Mouse (Mus musculus) lung, embryonic 14.5 days (tissue): Measurements from ENCODE around the gene Frmd8. TPM values are rescaled to one million over a fixed set of nuclear protein-coding genes. Genes with fewer than 3 reads are reported as not detected.

Experiments
- ATAC-seq: fragments of 200-750 bp; cut with Nextera tagmentation; 2 replicates; pipeline ENCODE4 v1.8.0; 2017; ENCODE audit warnings: mild to moderate bottlenecking, moderate TSS enrichment, moderate library complexity; ENCODE audit not compliant: insufficient read depth
- DNase-seq: peaks from one replicate; pipeline ENCODE4 v3.0.0-alpha.2; 2015
- H3K27ac ChIP-seq: fragments of 300-500 bp; sonication (generic); 2 replicates; pipeline ENCODE4 v1.5.1; 2014; ENCODE audit warnings: low read depth, mild to moderate bottlenecking, moderate library complexity
- H3K27me3 ChIP-seq: fragments of 300-500 bp; sonication (generic); 2 replicates; pipeline ENCODE4 v1.6.1; 2014; ENCODE audit warnings: low read length, control low read depth; ENCODE audit not compliant: insufficient read depth
- H3K36me3 ChIP-seq: fragments of 300-500 bp; sonication (generic); 2 replicates; pipeline ENCODE4 v1.6.1; 2014; ENCODE audit warnings: control low read depth; ENCODE audit not compliant: insufficient read depth
- H3K4me1 ChIP-seq: fragments of 300-500 bp; sonication (generic); 2 replicates; pipeline ENCODE4 v1.6.1; 2014; ENCODE audit warnings: antibody characterized with exemption, control low read depth; ENCODE audit not compliant: insufficient read depth
- H3K4me2 ChIP-seq: fragments of 300-500 bp; sonication (generic); 2 replicates; pipeline ENCODE4 v1.6.1; 2014; ENCODE audit warnings: mild to moderate bottlenecking
- H3K4me3 ChIP-seq: fragments of 300-500 bp; sonication (generic); 2 replicates; pipeline ENCODE4 v1.5.1; 2014; ENCODE audit warnings: low read depth, low read length
- H3K9ac ChIP-seq: fragments of 300-500 bp; sonication (generic); 2 replicates; pipeline ENCODE4 v1.6.1; 2014
- H3K9me3 ChIP-seq: fragments of 300-500 bp; sonication (generic); 2 replicates; pipeline ENCODE4 v1.6.1; 2016; ENCODE audit warnings: low read depth, low read length, control low read depth
- CTCF ChIP-seq: IDR thresholded peaks from 2 replicates; pipeline ENCODE4 v1.5.1; 2016; ENCODE audit warnings: antibody characterized with exemption, low read depth
- WGBS: fragments of 180-500 bp; shearing (Covaris S2); extraction: QIAGEN DNeasy Blood & Tissue Kit; methylation state at CpG from one replicate; pipeline ENCODE4 v1.1.7; 2014; 5-methylcytosine and 5-hydroxymethylcytosine counted together
- polyA plus RNA-seq: library from polyadenylated mRNA; unstranded; fragments of >200 nt; fragmentation: Nextera tagmentation; extraction: Ambion mirVana; gene quantifications from 2 replicates; pipeline ENCODE4 v1.2.1, GENCODE M21; 2014

The Frmd8 gene
- polyA plus RNA-seq, 1 experiment from 2014 or later = 42.2 TPM

- WGBS = 23% methylated on average over 11 of the region's 11 CpGs
- Histone ChIP-seq H3K4me2 (peak overlapping the region; percentile 80; the same call in 1 of the 2 replicates), H3K27ac (peak overlapping the region; percentile 40; the same call in 1 of the 2 replicates), H3K36me3 (peaks cover 30% of the 10 kb centered on the region), H3K9me3 (no peaks in the 10 kb centered on the region), H3K27me3 (no peaks in the 10 kb centered on the region), H3K4me3 (no peak overlapping the region), H3K9ac (no peak overlapping the region), H3K4me1 (peaks cover 37% of the 10 kb centered on the region)
- ATAC-seq = peak; percentile 30
- peak; percentile 99 for TF ChIP-seq CTCF
- DNase-seq = peak; percentile 96
Observed at GRCm38 (mm10) chr19:5849843-5850527, 25.1 kb downstream of the Frmd8 start.

DNA sequence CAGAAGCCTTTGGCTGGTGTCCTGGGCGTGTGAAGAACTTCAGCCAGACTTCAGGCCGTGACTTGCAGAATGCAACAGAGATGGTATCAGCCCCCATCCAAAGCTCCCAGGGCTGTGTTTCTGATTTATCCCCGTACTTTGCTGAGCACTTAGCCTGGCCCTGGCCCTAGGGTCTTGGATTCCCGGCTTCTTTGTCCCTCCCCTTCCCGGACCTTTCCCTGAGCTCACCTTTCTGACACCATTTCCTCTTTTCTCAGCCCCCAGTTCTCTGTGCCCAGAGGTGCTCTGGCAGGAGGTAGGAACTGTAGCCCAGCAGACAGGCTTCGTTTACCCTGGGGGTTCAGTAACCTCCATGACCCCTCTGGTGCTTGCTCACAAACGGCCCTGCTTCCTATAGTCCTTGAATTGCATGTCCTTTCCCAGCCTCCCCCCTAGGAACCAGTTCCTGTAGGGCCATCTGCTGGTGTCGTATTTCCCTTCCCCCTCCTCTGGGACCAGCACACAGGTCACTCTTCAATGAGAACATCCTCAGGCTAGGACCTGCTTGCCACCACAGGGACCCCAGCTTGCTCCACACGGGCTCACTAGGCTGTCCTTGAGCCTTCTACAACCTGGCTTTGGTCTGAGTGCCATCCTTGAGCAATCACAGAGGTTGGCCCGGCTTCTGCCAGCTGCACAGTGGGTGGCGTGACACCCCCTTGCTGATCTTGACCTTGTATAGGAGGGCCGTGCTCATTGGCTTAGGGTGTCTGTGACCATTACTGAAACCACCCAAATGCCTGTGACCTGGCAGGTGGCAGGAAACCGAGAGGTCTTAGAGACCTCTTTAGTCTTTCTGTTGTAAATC lies 26.0 kb downstream of the Frmd8 start:
- Histone ChIP-seq H3K36me3 (peaks cover 26% of the 10 kb centered on the region), H3K27ac (peak overlapping the region; percentile 98), H3K4me3 (peak overlapping the region; percentile 10; the same call in 1 of the 2 replicates), H3K27me3 (no peaks in the 10 kb centered on the region), H3K4me2 (peak overlapping the region; percentile 80), H3K9ac (peak overlapping the region; percentile 50), H3K9me3 (no peaks in the 10 kb centered on the region), H3K4me1 (peaks cover 43% of the 10 kb centered on the region)
- TF ChIP-seq CTCF = no peak
- ATAC-seq = no peak
- peak; percentile 28 for DNase-seq
- WGBS = 29% methylated on average over 13 of the region's 13 CpGs

GRCm38 (mm10) chr19:5848032-5848825 lies 26.8 kb downstream of the Frmd8 start:
- ATAC-seq (no peak), DNase-seq (peak; percentile 70)
- no peak for TF ChIP-seq CTCF
- H3K9me3 ChIP-seq = no peaks in the 10 kb centered on the region
- peak overlapping the region; percentile 10; the same call in 1 of the 2 replicates for H3K4me3 ChIP-seq
- peak overlapping the region; percentile 98 for H3K27ac ChIP-seq
- peak overlapping the region; percentile 50 for H3K9ac ChIP-seq
- H3K27me3 ChIP-seq = no peaks in the 10 kb centered on the region
- peak overlapping the region; percentile 80 for H3K4me2 ChIP-seq
- peaks cover 25% of the 10 kb centered on the region for H3K36me3 ChIP-seq
- WGBS = 30% methylated on average over 14 of the region's 14 CpGs
- H3K4me1 ChIP-seq = peaks cover 50% of the 10 kb centered on the region

DNA sequence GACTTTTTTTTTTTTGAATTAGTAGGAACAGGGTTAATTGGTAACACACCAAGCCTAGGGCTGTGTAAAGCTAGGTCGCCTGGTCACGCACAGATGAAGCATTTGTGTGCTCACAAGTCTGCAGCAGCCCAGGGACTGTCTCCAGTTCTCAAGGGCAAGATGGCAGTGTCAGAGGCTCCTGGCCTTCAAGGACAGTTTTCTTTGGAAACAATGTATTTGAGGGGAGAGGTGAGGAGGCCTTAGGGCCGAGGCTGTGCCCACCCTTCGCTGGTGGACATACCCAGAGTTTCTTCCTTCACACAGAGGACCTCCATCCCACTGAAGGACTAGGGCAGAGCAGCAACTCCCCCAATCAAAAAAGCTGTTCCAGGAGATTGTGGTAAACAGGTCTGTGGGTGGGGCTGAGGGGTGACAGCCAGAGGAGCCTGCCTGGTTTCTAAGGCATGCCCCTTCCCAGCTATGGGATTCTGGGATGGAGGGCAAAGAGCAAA lies 27.7 kb downstream of the Frmd8 start:
- no peak for DNase-seq
- H3K9me3 ChIP-seq = no peaks in the 10 kb centered on the region
- H3K4me1 ChIP-seq = peaks cover 55% of the 10 kb centered on the region
- no peak for TF ChIP-seq CTCF
- H3K36me3 ChIP-seq = peaks cover 16% of the 10 kb centered on the region
- H3K9ac ChIP-seq = peak overlapping the region; percentile 50
- H3K4me2 ChIP-seq = peak overlapping the region; percentile 80
- WGBS = 56% methylated on average over 4 of the region's 4 CpGs
- H3K4me3 ChIP-seq = peak overlapping the region; percentile 40; the same call in 1 of the 2 replicates
- no peak for ATAC-seq
- peak overlapping the region; percentile 98 for H3K27ac ChIP-seq
- H3K27me3 ChIP-seq = no peaks in the 10 kb centered on the region

DNA sequence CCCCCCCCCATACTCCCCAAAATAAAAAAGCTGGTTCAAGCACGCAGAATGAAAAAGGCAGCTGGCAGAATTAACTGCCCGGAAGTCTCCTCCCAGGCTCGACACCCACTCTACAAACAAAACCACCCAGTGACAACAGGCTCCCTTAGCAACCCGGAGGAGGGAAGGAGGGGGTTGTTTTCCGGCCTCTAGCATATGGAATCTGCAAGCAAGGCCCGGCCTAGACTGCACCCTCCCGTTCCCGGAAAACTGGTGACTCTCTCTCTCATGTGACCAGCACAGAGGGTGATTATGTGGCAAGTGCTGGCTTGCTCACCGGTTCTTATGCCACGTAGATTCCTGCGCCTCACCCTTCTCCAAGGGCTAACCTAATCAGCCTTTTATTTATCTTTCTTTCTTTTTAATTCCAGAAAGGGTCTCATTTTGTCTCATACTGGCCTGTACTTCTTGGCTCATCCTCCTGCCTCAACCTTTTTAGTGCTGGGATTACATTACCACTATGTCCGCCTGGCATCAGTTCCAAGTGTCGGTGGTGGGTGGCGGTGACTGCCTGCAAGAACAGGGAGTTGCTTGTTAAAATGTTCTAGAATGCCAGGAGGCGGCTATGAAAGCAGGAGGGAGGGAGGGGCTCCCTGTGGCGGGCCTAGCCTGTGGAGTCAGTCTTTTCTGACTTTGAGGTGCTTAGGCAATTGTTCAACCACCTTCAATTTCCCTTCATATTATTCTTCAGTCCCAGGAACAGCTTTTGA lies 28.3 kb downstream of the Frmd8 start:
- H3K9me3 ChIP-seq = no peaks in the 10 kb centered on the region
- H3K4me2 ChIP-seq = peak overlapping the region; percentile 80
- ATAC-seq (peak; percentile 84), DNase-seq (peak; percentile 95)
- WGBS = 5% methylated on average over 16 of the region's 16 CpGs
- peak overlapping the region; percentile 98 for H3K27ac ChIP-seq
- H3K4me3 ChIP-seq = peak overlapping the region; percentile 40
- H3K4me1 ChIP-seq = peaks cover 55% of the 10 kb centered on the region
- no peaks in the 10 kb centered on the region for H3K27me3 ChIP-seq
- peak overlapping the region; percentile 50 for H3K9ac ChIP-seq
- H3K36me3 ChIP-seq = peaks cover 10% of the 10 kb centered on the region; the same call in 1 of the 2 replicates
- no peak for TF ChIP-seq CTCF

DNA sequence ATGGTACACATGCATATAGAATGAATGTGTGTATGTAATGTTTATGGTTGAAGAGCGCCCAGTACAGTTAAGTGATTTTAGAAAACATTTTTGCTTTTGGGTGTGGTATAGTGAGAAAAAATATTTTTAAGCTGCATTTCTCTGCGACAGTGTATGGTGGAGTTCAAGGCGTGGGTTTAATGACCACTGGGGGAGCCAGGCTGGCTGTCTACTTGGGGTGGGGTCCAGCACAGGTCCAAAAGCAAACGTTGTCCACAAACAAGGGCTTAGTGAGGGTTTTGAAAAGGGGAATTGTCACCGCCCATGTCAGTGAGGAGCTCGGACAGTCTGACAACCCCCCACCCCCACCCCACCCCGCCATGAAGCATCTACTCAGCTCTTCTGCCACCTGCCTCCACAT lies 28.9 kb downstream of the Frmd8 start:
- ATAC-seq = peak; percentile 25; the same call in 1 of the 2 replicates
- WGBS = under 1% methylated on average over 7 of the region's 7 CpGs
- peaks cover 58% of the 10 kb centered on the region for H3K4me1 ChIP-seq
- TF ChIP-seq CTCF = peak; percentile 21; the same call in 1 of the 2 replicates
- H3K9ac ChIP-seq = peak overlapping the region; percentile 50
- no peaks in the 10 kb centered on the region for H3K27me3 ChIP-seq
- 0 out of 2 replicates have a peak, but pooled peaks cover 5% of the 10 kb centered on the region for H3K36me3 ChIP-seq
- H3K4me3 ChIP-seq = peak overlapping the region; percentile 40
- DNase-seq = no peak
- H3K27ac ChIP-seq = peak overlapping the region; percentile 98
- no peaks in the 10 kb centered on the region for H3K9me3 ChIP-seq
- peak overlapping the region; percentile 80 for H3K4me2 ChIP-seq
